Mouse (Mus musculus): Measurements from ENCODE around the gene Coa4. TPM values are rescaled to one million over a fixed set of nuclear protein-coding genes. Genes with fewer than 3 reads are reported as not detected.

The Coa4 gene
- polyA plus RNA-seq, 1 experiment from 2014 or later, result 14.1 TPM

DNA sequence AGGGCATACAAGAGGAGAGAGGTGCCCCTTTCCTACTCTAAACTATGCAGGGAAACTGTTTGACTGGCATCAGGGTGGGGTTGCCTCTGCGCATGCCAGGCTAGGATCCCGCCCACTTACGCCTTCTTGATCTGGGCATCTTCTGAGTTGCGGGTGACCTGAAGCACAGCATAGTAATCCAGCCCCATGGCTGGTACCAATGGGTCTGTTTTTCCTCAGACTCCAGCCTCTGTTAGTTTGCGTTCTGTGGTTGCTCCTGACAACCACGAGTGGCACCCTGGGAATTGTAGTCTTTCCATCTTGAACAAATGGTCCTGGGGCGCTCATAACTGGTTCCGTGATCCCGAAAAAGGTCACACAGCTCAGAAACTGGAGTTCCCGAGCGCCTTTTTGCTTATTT lies 22.3 kb upstream of the Coa4 start, which contains the start of gene Dnajb13:
TSS of gene Dnajb13 (minus strand) at position 388 of the 400 bp plus-strand sequence.
- Histone ChIP-seq H3K27ac (replicated peaks) (no peak within 1 kb of the TSS), H3K4me3 (no peak within 1 kb of the TSS), H3K36me3 (no peaks in the 10 kb centered on the region), H3K4me2 (replicated peaks) (no peak within 1 kb of the TSS), H3K4me1 (no peaks in the 10 kb centered on the region), H3K27me3 (no peaks in the 10 kb centered on the region), H3K9ac (replicated peaks) (no peak within 1 kb of the TSS), H3K9me3 (no peaks in the 10 kb centered on the region)
- ATAC-seq (replicated peaks), result peak; percentile 64; the same call in 1 of the 2 replicates
- 51% methylated on average over 11 of the region's 11 CpGs for WGBS

- Histone ChIP-seq H3K36me3 (no peaks in the 10 kb centered on the region), H3K27ac (replicated peaks) (no peak overlapping the region), H3K4me3 (no peak overlapping the region), H3K27me3 (no peaks in the 10 kb centered on the region), H3K4me1 (no peaks in the 10 kb centered on the region), H3K4me2 (replicated peaks) (no peak overlapping the region), H3K9me3 (no peaks in the 10 kb centered on the region), H3K9ac (replicated peaks) (no peak overlapping the region)
- 68% methylated on average over 7 of the region's 7 CpGs for WGBS
- ATAC-seq (replicated peaks), result no peak
Measured at GRCm38 (mm10) chr7:100520204-100520603, 16.7 kb upstream of the Coa4 start.

DNA sequence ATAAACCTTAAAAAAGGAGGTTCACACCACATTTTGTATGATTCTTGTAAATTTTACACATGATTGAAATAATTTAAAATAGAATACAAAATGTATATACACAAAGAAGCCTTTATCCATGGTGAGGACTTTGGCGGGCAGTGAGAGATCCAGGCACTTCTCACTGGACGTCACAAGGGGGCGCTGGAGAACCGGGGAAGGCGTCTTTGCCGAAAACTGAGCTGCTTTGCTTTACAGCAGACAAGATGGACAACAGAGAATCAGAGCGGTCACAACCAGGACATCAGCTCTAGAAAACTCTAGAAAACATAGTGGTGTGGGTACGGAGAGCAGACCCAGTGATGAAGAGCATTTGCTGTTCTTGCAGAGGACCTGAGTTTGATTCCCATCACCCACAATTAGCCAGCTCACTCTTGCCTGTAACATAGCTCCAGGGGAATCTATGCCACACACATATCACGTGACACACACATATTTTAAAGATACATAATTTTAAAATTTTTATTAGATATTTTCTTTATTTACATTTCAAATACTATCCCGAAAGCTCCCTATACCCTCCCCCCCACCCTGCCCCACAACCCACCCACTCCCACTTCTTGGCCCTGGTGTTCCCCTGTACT lies 16.1 kb upstream of the Coa4 start:
- no peak overlapping the region for H3K27ac ChIP-seq (replicated peaks)
- no peaks in the 10 kb centered on the region for H3K36me3 ChIP-seq
- no peaks in the 10 kb centered on the region for H3K27me3 ChIP-seq
- ATAC-seq (replicated peaks), result no peak
- no peaks in the 10 kb centered on the region for H3K4me1 ChIP-seq
- H3K9ac ChIP-seq (replicated peaks), result no peak overlapping the region
- 18% methylated on average over 10 of the region's 10 CpGs for WGBS
- no peak overlapping the region for H3K4me2 ChIP-seq (replicated peaks)
- H3K9me3 ChIP-seq, result no peaks in the 10 kb centered on the region
- H3K4me3 ChIP-seq, result no peak overlapping the region

- Histone ChIP-seq H3K27me3 (no peaks in the 10 kb centered on the region), H3K4me2 (replicated peaks) (no peak overlapping the region), H3K36me3 (no peaks in the 10 kb centered on the region), H3K4me1 (no peaks in the 10 kb centered on the region), H3K27ac (replicated peaks) (no peak overlapping the region), H3K9me3 (no peaks in the 10 kb centered on the region), H3K9ac (replicated peaks) (no peak overlapping the region), H3K4me3 (no peak overlapping the region)
- no peak for ATAC-seq (replicated peaks)
- WGBS, result 77% methylated on average over 3 of the region's 3 CpGs
Measured at GRCm38 (mm10) chr7:100522222-100522621, 14.6 kb upstream of the Coa4 start.

DNA sequence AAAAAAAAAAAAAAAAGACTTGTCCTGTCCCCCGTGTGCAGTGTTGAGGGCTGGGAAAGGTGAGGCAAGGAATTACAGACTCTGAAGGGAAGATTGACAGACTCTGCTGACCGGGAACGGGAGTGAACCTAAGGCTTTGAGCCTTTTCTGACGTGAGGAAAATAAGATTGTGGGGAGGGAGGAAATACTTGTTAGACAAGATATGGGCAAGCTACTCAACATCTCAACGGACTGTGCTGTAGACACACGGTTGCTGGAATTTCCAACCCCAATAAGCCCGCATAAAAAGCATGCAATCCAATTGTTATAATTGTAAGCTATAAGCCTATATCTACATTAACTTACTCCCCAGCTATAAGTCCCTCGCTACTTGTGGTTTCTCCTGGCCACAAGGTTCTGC lies 12.2 kb upstream of the Coa4 start:
- Histone ChIP-seq H3K4me2 (replicated peaks) (no peak overlapping the region), H3K9me3 (no peaks in the 10 kb centered on the region), H3K4me3 (no peak overlapping the region), H3K27me3 (no peaks in the 10 kb centered on the region), H3K4me1 (no peaks in the 10 kb centered on the region), H3K27ac (replicated peaks) (no peak overlapping the region), H3K9ac (replicated peaks) (no peak overlapping the region), H3K36me3 (no peaks in the 10 kb centered on the region)
- 76% methylated on average over 8 of the region's 8 CpGs for WGBS
- no peak for ATAC-seq (replicated peaks)

GRCm38 (mm10) chr7:100530766-100531165 lies 6.1 kb upstream of the Coa4 start:
- H3K27ac ChIP-seq (replicated peaks), result no peak overlapping the region
- no peaks in the 10 kb centered on the region for H3K27me3 ChIP-seq
- H3K4me3 ChIP-seq, result no peak overlapping the region
- H3K4me2 ChIP-seq (replicated peaks), result no peak overlapping the region
- H3K9ac ChIP-seq (replicated peaks), result no peak overlapping the region
- no peaks in the 10 kb centered on the region for H3K36me3 ChIP-seq
- H3K4me1 ChIP-seq, result no peaks in the 10 kb centered on the region
- H3K9me3 ChIP-seq, result no peaks in the 10 kb centered on the region
- no peak for ATAC-seq (replicated peaks)
- 92% methylated on average over 5 of the region's 5 CpGs for WGBS

DNA sequence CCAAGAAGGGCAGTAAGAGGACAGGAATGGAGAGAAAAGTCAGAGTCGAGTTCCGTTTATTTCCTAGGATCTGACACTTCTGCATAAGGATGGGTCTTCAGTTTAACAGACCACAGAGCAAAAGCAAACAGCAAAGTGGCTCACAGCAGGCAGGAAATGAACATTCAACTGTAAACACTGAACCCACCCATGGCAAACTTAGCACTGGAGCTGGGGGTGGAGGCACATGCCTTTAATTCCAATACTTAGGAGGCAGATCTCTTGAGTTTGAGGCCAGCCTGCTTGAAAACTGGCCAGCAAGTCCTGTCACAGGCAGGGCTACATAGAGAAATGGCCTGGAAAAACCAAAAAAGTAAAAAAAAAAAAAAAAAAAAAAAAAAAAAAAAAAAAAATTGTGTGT lies 3.4 kb upstream of the Coa4 start:
- 88% methylated on average over 2 of the region's 2 CpGs for WGBS
- Histone ChIP-seq H3K27me3 (no peaks in the 10 kb centered on the region), H3K9ac (replicated peaks) (no peak overlapping the region), H3K4me1 (peaks cover 11% of the 10 kb centered on the region), H3K4me3 (no peak overlapping the region), H3K27ac (replicated peaks) (no peak overlapping the region), H3K9me3 (no peaks in the 10 kb centered on the region), H3K4me2 (replicated peaks) (no peak overlapping the region), H3K36me3 (no peaks in the 10 kb centered on the region)
- no peak for ATAC-seq (replicated peaks)

DNA sequence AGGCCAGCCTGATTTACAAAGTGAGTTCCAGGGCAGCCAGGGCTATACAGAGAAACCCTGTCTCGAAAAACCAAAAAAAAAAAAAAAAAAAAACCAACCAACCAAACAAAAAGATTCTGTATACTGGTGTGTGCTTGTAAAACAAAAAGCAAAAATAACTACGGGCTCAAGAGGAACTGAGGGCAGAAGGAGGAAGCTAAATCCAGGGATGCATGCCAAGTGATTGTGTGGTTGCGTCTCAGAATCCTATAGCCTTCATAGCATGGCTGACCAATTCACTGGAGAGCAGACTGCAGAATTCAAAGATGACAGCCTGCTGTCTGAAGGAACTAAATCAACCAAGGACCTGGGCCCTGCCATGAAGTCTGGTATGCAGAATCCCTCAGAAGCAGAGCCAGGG lies 2.7 kb upstream of the Coa4 start:
- Histone ChIP-seq H3K36me3 (peaks cover 3% of the 10 kb centered on the region), H3K27ac (replicated peaks) (no peak overlapping the region), H3K9ac (replicated peaks) (no peak overlapping the region), H3K4me2 (replicated peaks) (no peak overlapping the region), H3K27me3 (no peaks in the 10 kb centered on the region), H3K4me3 (no peak overlapping the region), H3K9me3 (no peaks in the 10 kb centered on the region), H3K4me1 (peaks cover 11% of the 10 kb centered on the region)
- WGBS, result 81% methylated on average over 3 of the region's 3 CpGs
- no peak for ATAC-seq (replicated peaks)

DNA sequence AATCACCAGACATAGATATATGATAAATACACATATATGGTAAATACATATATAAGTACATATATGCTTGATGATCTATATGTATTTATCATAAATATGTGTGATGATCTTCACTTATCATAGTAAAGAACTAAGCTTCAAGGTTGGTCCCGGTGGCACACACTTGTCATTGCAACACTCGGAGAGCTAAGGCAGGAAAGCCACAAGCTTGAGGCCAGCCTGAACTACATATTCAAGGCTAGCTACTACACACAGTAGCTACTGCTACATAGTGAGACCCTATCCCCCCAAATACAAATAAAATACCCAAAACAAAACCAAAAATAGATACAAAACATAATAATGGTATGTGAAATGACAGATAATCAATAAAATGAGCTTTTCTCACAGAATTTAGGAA lies 1.0 kb upstream of the Coa4 start:
- ATAC-seq (replicated peaks), result no peak
- WGBS, result 81% methylated on average over 2 of the region's 2 CpGs
- no peak overlapping the region for H3K4me2 ChIP-seq (replicated peaks)

DNA sequence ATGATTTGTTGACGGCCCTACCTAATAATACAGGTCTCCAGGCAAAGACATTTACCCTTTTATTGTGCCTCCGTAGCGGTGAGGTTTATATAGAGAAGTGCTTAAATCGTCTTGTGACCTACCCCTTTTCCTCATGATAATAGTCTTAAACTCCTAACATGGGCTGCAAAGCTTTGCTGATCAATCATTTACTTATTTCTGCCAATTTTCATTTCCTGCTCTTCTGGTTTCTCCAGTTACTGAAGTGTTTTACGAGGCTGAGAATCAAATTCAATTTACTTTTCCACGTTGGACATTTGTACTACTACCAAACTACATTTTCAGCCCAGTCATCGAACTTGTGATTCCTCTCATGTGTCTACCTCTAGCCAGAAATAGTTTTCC lies 640 bp downstream of the Coa4 start:
- Histone ChIP-seq H3K4me1 (peaks cover 11% of the 10 kb centered on the region), H3K27ac (replicated peaks) (peak overlapping the region; percentile 91), H3K9me3 (no peaks in the 10 kb centered on the region), H3K36me3 (peaks cover 13% of the 10 kb centered on the region), H3K4me3 (peak overlapping the region; percentile 65), H3K4me2 (replicated peaks) (peak overlapping the region; percentile 60), H3K27me3 (no peaks in the 10 kb centered on the region), H3K9ac (replicated peaks) (peak overlapping the region; percentile 79)
- ATAC-seq (replicated peaks), result no peak
- WGBS, result 32% methylated on average over 7 of the region's 7 CpGs

More for the DNA sequence above, 1.0 kb upstream of the Coa4 start:
- H3K4me3 ChIP-seq, result no peak overlapping the region
- H3K4me1 ChIP-seq, result peaks cover 11% of the 10 kb centered on the region
- no peak overlapping the region for H3K27ac ChIP-seq (replicated peaks)
- no peak overlapping the region for H3K9ac ChIP-seq (replicated peaks)
- no peaks in the 10 kb centered on the region for H3K27me3 ChIP-seq
- H3K9me3 ChIP-seq, result no peaks in the 10 kb centered on the region
- H3K36me3 ChIP-seq, result peaks cover 13% of the 10 kb centered on the region

DNA sequence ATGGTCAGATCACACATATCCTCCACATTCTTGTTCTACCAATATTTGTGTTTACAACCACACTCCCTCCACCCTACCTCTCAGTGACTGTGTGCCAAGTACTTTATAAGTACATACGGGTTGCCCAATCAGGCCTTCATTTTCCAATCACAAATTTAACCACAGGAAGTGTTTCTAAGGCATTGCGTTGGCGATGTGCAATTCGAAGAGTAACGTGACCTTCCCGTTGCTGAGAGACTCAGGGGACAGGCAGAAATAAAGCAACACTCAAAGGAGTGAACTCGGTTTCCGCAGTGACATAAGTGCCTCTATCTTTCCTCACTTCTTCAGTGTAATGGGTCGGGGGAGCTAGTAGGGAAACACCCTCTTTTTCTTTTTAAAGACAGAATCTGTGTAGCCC lies 2.6 kb downstream of the Coa4 start:
- H3K27ac ChIP-seq (replicated peaks), result no peak overlapping the region
- H3K9me3 ChIP-seq, result no peaks in the 10 kb centered on the region
- no peaks in the 10 kb centered on the region for H3K27me3 ChIP-seq
- no peak overlapping the region for H3K4me3 ChIP-seq
- no peak overlapping the region for H3K4me2 ChIP-seq (replicated peaks)
- H3K4me1 ChIP-seq, result peaks cover 11% of the 10 kb centered on the region
- peaks cover 13% of the 10 kb centered on the region for H3K36me3 ChIP-seq
- no peak for ATAC-seq (replicated peaks)
- 96% methylated on average over 9 of the region's 9 CpGs for WGBS
- no peak overlapping the region for H3K9ac ChIP-seq (replicated peaks)

GRCm38 (mm10) chr7:100544437-100544836 lies 7.6 kb downstream of the Coa4 start:
- WGBS, result 83% methylated on average over 1 of the region's 1 CpGs
- Histone ChIP-seq H3K27me3 (no peaks in the 10 kb centered on the region), H3K4me2 (replicated peaks) (no peak overlapping the region), H3K9ac (replicated peaks) (no peak overlapping the region), H3K36me3 (peaks cover 8% of the 10 kb centered on the region), H3K4me3 (no peak overlapping the region), H3K27ac (replicated peaks) (no peak overlapping the region), H3K4me1 (no peaks in the 10 kb centered on the region), H3K9me3 (no peaks in the 10 kb centered on the region)
- ATAC-seq (replicated peaks), result no peak

DNA sequence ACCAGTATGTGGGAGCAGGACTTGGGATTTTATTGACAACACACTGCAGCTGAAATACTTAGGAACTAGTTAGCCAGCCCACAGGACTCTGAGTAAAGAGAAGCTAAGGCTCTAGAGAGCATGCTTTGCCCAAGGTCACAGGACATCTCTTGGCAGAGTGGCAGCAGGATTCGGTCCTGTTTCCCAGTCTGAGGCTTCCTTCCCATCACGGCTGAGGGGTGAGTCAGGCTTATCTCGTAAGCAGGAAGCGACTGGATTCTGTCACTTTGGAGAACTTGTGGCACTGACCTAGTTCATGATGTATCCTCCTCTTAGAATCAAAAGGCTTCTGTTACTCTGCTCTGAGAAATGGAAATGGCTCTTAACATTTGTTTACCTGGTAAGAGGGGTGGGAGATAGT lies 10.8 kb downstream of the Coa4 start:
- no peak overlapping the region for H3K9ac ChIP-seq (replicated peaks)
- ATAC-seq (replicated peaks), result no peak
- H3K9me3 ChIP-seq, result no peaks in the 10 kb centered on the region
- no peak overlapping the region for H3K4me3 ChIP-seq
- H3K4me1 ChIP-seq, result peaks cover 3% of the 10 kb centered on the region; the same call in 1 of the 2 replicates
- H3K36me3 ChIP-seq, result no peaks in the 10 kb centered on the region
- no peak overlapping the region for H3K4me2 ChIP-seq (replicated peaks)
- H3K27me3 ChIP-seq, result no peaks in the 10 kb centered on the region
- WGBS, result 81% methylated on average over 4 of the region's 4 CpGs
- no peak overlapping the region for H3K27ac ChIP-seq (replicated peaks)
